Mouse (Mus musculus): ENCODE measurements around the gene Asf1b.

- TF ChIP-seq CTCF (IDR thresholded peaks at IDR 0.05; ENCODE audit: low read depth, low read length) (no peak), POLR2A (IDR thresholded peaks at IDR 0.05; ENCODE audit: insufficient read depth, low read length) (no peak)
These were observed 22.9 kb downstream of the Asf1b start for GRCm38 (mm10) chr8:83978200-83978599.

Measured in ES-Bruce4 (cell line).